Mouse (Mus musculus): ENCODE results near the gene Cryl1.
A peak's percentile ranks its signal among the peaks of the same experiment; 100 is the strongest.

Cryl1 gene

GRCm38 (mm10) chr14:57351521-57352235 is 46.7 kb downstream of the Cryl1 start:
- no peak for DNase-seq (ENCODE audit: low read depth, low spot score)
- Histone ChIP-seq H3K36me3 (ENCODE audit: control insufficient read depth, insufficient read depth, low read length, poor library complexity, severe bottlenecking) (no peaks in the 10 kb centered on the region), H3K27me3 (ENCODE audit: control insufficient read depth, insufficient read depth, low read length, poor library complexity, severe bottlenecking) (no peaks in the 10 kb centered on the region)

GRCm38 (mm10) chr14:57349955-57350354 is 48.4 kb downstream of the Cryl1 start:
- no peak for DNase-seq (ENCODE audit: low read depth, low spot score)
- H3K36me3 ChIP-seq (ENCODE audit: control insufficient read depth, insufficient read depth, low read length, poor library complexity, severe bottlenecking), result no peaks in the 10 kb centered on the region
- no peaks in the 10 kb centered on the region for H3K27me3 ChIP-seq (ENCODE audit: control insufficient read depth, insufficient read depth, low read length, poor library complexity, severe bottlenecking)

- no peak for DNase-seq (ENCODE audit: low read depth, low spot score)
- Histone ChIP-seq H3K27me3 (ENCODE audit: control insufficient read depth, insufficient read depth, low read length, poor library complexity, severe bottlenecking) (no peaks in the 10 kb centered on the region), H3K36me3 (ENCODE audit: control insufficient read depth, insufficient read depth, low read length, poor library complexity, severe bottlenecking) (no peaks in the 10 kb centered on the region)
Measured at GRCm38 (mm10) chr14:57348155-57348554, 50.2 kb downstream of the Cryl1 start.

- H3K27me3 ChIP-seq (ENCODE audit: control insufficient read depth, insufficient read depth, low read length, poor library complexity, severe bottlenecking), result no peaks in the 10 kb centered on the region
- DNase-seq (ENCODE audit: low read depth, low spot score), result no peak
- no peaks in the 10 kb centered on the region for H3K36me3 ChIP-seq (ENCODE audit: control insufficient read depth, insufficient read depth, low read length, poor library complexity, severe bottlenecking)
Measured at GRCm38 (mm10) chr14:57346135-57346534, 52.2 kb downstream of the Cryl1 start.

- H3K27me3 ChIP-seq (ENCODE audit: control insufficient read depth, insufficient read depth, low read length, poor library complexity, severe bottlenecking), result no peaks in the 10 kb centered on the region
- no peaks in the 10 kb centered on the region for H3K36me3 ChIP-seq (ENCODE audit: control insufficient read depth, insufficient read depth, low read length, poor library complexity, severe bottlenecking)
- DNase-seq (ENCODE audit: low read depth, low spot score), result peak; percentile 8
Measured at GRCm38 (mm10) chr14:57344781-57345492, 53.4 kb downstream of the Cryl1 start.

- DNase-seq (ENCODE audit: low read depth, low spot score), result no peak
- Histone ChIP-seq H3K27me3 (ENCODE audit: control insufficient read depth, insufficient read depth, low read length, poor library complexity, severe bottlenecking) (no peaks in the 10 kb centered on the region), H3K36me3 (ENCODE audit: control insufficient read depth, insufficient read depth, low read length, poor library complexity, severe bottlenecking) (no peaks in the 10 kb centered on the region)
Measured at GRCm38 (mm10) chr14:57343057-57343750, 55.1 kb downstream of the Cryl1 start.

- H3K27me3 ChIP-seq (ENCODE audit: control insufficient read depth, insufficient read depth, low read length, poor library complexity, severe bottlenecking), result no peaks in the 10 kb centered on the region
- no peaks in the 10 kb centered on the region for H3K36me3 ChIP-seq (ENCODE audit: control insufficient read depth, insufficient read depth, low read length, poor library complexity, severe bottlenecking)
- DNase-seq (ENCODE audit: low read depth, low spot score), result no peak
Measured at GRCm38 (mm10) chr14:57342316-57343055, 55.8 kb downstream of the Cryl1 start.

- H3K36me3 ChIP-seq (ENCODE audit: control insufficient read depth, insufficient read depth, low read length, poor library complexity, severe bottlenecking), result no peaks in the 10 kb centered on the region
- DNase-seq (ENCODE audit: low read depth, low spot score), result no peak
- no peaks in the 10 kb centered on the region for H3K27me3 ChIP-seq (ENCODE audit: control insufficient read depth, insufficient read depth, low read length, poor library complexity, severe bottlenecking)
Measured at GRCm38 (mm10) chr14:57338666-57339065, 59.7 kb downstream of the Cryl1 start.

GRCm38 (mm10) chr14:57334833-57335232 is 63.5 kb downstream of the Cryl1 start:
- Histone ChIP-seq H3K27me3 (ENCODE audit: control insufficient read depth, insufficient read depth, low read length, poor library complexity, severe bottlenecking) (no peaks in the 10 kb centered on the region), H3K36me3 (ENCODE audit: control insufficient read depth, insufficient read depth, low read length, poor library complexity, severe bottlenecking) (no peaks in the 10 kb centered on the region)
- no peak for DNase-seq (ENCODE audit: low read depth, low spot score)

- no peaks in the 10 kb centered on the region for H3K36me3 ChIP-seq (ENCODE audit: control insufficient read depth, insufficient read depth, low read length, poor library complexity, severe bottlenecking)
- DNase-seq (ENCODE audit: low read depth, low spot score), result no peak
- H3K27me3 ChIP-seq (ENCODE audit: control insufficient read depth, insufficient read depth, low read length, poor library complexity, severe bottlenecking), result no peaks in the 10 kb centered on the region
Measured at GRCm38 (mm10) chr14:57332503-57332902, 65.8 kb downstream of the Cryl1 start.

GRCm38 (mm10) chr14:57331097-57331496 is 67.2 kb downstream of the Cryl1 start:
- Histone ChIP-seq H3K27me3 (ENCODE audit: control insufficient read depth, insufficient read depth, low read length, poor library complexity, severe bottlenecking) (no peaks in the 10 kb centered on the region), H3K36me3 (ENCODE audit: control insufficient read depth, insufficient read depth, low read length, poor library complexity, severe bottlenecking) (no peaks in the 10 kb centered on the region)
- no peak for DNase-seq (ENCODE audit: low read depth, low spot score)

- H3K36me3 ChIP-seq (ENCODE audit: control insufficient read depth, insufficient read depth, low read length, poor library complexity, severe bottlenecking), result no peaks in the 10 kb centered on the region
- DNase-seq (ENCODE audit: low read depth, low spot score), result no peak
- H3K27me3 ChIP-seq (ENCODE audit: control insufficient read depth, insufficient read depth, low read length, poor library complexity, severe bottlenecking), result no peaks in the 10 kb centered on the region
Measured at GRCm38 (mm10) chr14:57329600-57329999, 68.7 kb downstream of the Cryl1 start.

GRCm38 (mm10) chr14:57326771-57327170 is 71.6 kb downstream of the Cryl1 start:
- Histone ChIP-seq H3K27me3 (ENCODE audit: control insufficient read depth, insufficient read depth, low read length, poor library complexity, severe bottlenecking) (no peaks in the 10 kb centered on the region), H3K36me3 (ENCODE audit: control insufficient read depth, insufficient read depth, low read length, poor library complexity, severe bottlenecking) (no peaks in the 10 kb centered on the region)
- DNase-seq (ENCODE audit: low read depth, low spot score), result no peak

GRCm38 (mm10) chr14:57318812-57319211 is 79.5 kb downstream of the Cryl1 start:
- DNase-seq (ENCODE audit: low read depth, low spot score), result no peak
- no peaks in the 10 kb centered on the region for H3K27me3 ChIP-seq (ENCODE audit: control insufficient read depth, insufficient read depth, low read length, poor library complexity, severe bottlenecking)
- no peaks in the 10 kb centered on the region for H3K36me3 ChIP-seq (ENCODE audit: control insufficient read depth, insufficient read depth, low read length, poor library complexity, severe bottlenecking)
